Mouse (Mus musculus) erythroblast, embryonic 14.5 days (primary cell): ENCODE data around the gene Stoml1. TPM values are rescaled to one million over a fixed set of nuclear protein-coding genes. Genes with fewer than 3 reads are reported as not detected.

ENCODE experiments used
- H3K27me3 ChIP-seq: 2 replicates; pipeline ENCODE4 v1.6.1; 2012; ENCODE audit warnings: inconsistent platforms; ENCODE audit not compliant: control insufficient read depth
- H3K36me3 ChIP-seq: 2 replicates; pipeline ENCODE4 v1.6.1; 2012; ENCODE audit warnings: mild to moderate bottlenecking, inconsistent platforms; ENCODE audit not compliant: control insufficient read depth
- H3K4me1 ChIP-seq: 2 replicates; pipeline ENCODE4 v1.6.1; 2012; ENCODE audit warnings: inconsistent platforms; ENCODE audit not compliant: control insufficient read depth
- H3K4me3 ChIP-seq: replicated peaks from 2 replicates; pipeline ENCODE3; 2012; ENCODE audit warnings: moderate library complexity, mild to moderate bottlenecking, inconsistent platforms
- H3K9me3 ChIP-seq: 2 replicates; pipeline ENCODE4 v1.6.1; 2012; ENCODE audit warnings: low read length, inconsistent platforms, mixed read lengths; ENCODE audit not compliant: control insufficient read depth
- GATA1 ChIP-seq: IDR thresholded peaks from 2 replicates; pipeline ENCODE4 v1.6.1; 2012; ENCODE audit warnings: low read length, inconsistent platforms, mixed read lengths
- TAL1 ChIP-seq: IDR thresholded peaks from 3 replicates; pipeline ENCODE4 v1.6.1; 2012; ENCODE audit warnings: low read length, inconsistent platforms, mixed read lengths
- polyA plus RNA-seq: library from polyadenylated mRNA; stranded (reverse); fragments of >175 nt; gene quantifications from 2 replicates; pipeline ENCODE4 v1.2.3, GENCODE M21; 2012

Stoml1 gene
- polyA plus RNA-seq, 1 experiment, result not detected

DNA sequence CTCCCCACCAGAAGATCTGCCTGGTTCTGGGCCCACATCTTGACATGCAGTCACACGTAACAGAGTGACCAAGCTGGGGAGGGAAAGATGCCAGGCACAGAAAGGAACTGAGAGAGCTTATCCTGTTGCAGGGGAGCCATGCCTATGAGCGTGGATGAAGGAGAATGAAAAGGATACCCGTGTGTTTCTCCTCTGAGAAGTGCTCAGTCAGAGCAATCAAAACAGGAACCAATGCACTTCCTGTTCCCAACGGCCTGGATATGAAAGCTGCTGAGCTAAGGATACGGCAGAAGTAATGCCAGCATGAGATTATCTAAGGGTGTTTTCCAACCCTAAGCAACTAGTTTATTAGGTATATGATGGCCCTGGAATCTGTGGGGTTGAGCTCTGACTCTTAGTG lies 20.6 kb upstream of the Stoml1 start:
- H3K27me3 ChIP-seq, result no peaks in the 10 kb centered on the region
- TF ChIP-seq GATA1 (no peak), TAL1 (no peak)
- no peaks in the 10 kb centered on the region for H3K9me3 ChIP-seq
- H3K4me1 ChIP-seq, result peaks cover 7% of the 10 kb centered on the region
- no peak overlapping the region for H3K4me3 ChIP-seq
- H3K36me3 ChIP-seq, result peaks cover 91% of the 10 kb centered on the region

DNA sequence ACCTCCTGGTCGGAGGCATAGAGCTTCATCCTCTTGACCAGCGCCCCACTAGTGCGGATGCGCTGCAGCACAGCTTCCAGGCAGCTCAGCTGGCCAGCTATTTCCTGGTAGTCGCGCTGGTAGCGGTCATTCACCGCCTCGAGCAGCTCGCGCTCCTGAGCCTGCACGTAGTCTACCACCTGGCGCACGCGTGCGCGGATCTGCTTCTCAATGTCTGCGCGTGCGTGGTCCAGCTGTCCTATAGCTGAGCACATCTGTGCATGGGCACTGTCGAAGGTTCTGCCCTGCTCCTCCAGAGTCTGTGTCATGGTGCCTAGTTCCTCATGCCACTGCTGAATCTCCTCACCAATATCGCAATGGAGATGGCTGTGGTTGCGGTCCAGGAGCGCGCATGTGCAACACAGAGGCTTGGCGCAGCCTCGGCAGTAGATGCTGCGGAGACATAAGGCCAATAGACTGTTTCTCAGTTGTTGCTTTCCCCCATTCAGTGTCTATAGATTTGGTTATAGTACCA lies 18.4 kb upstream of the Stoml1 start:
- Histone ChIP-seq H3K4me3 (no peak overlapping the region), H3K36me3 (peaks cover 88% of the 10 kb centered on the region), H3K9me3 (no peaks in the 10 kb centered on the region), H3K27me3 (no peaks in the 10 kb centered on the region), H3K4me1 (peaks cover 13% of the 10 kb centered on the region)
- no peak for TF ChIP-seq GATA1
- TF ChIP-seq TAL1, result no peak

DNA sequence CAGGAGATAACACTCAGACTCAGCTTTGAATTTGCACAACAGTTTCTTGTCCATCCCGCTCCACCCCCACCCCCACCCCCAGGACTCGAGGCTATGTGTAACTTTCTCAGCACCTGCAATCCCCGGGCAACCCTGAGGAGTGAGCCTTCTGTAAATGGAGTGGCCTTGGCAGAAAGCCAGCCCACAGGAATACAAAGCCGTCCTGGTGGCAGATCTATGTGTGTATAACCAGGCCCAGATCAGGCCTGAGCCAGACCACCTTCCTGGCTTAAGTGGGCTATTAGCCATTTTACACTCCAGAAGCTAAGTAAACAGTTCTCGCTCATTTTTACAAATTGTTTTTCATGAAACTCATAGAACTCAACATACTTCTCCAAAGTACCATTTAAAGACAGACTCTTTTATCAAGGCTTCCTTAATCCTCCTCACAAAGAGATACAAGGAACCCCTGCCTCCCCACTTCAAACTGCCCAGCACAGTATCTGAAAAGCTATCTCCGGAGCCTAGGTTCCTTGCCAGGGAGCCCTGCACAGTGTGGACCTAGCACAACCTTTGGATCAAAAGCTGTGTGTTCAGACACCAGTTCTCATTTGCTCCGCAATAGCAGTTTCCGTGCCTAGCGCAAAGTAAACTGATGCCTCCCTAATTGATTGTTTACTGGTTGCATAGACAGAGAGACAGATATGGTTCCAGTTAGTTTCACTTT lies 11.0 kb upstream of the Stoml1 start:
- Histone ChIP-seq H3K36me3 (peaks cover 91% of the 10 kb centered on the region), H3K9me3 (no peaks in the 10 kb centered on the region), H3K4me3 (no peak overlapping the region), H3K4me1 (peaks cover 65% of the 10 kb centered on the region), H3K27me3 (no peaks in the 10 kb centered on the region)
- no peak for TF ChIP-seq TAL1
- no peak for TF ChIP-seq GATA1

DNA sequence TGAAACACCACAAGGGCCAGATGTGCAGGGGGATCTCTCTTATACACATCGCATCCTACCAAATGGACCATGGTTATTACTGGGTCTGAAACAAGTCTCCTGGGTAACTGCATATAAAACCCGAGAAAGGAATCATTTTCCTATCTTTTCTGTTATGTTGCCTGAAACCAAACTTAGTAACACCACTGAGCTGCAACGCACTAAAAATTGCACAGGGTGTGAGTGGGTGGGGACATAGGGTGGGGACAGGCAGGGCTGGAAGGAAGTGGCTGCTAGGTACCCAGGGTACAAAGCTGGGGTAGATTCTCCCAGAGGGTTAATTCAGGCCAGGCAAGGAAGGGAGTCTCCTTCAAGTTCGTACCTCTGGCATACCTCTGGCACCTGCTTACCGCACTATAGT lies 10.3 kb upstream of the Stoml1 start:
- Histone ChIP-seq H3K9me3 (no peaks in the 10 kb centered on the region), H3K4me3 (peak overlapping the region; percentile 10), H3K36me3 (peaks cover 91% of the 10 kb centered on the region), H3K27me3 (no peaks in the 10 kb centered on the region), H3K4me1 (peaks cover 70% of the 10 kb centered on the region)
- TF ChIP-seq GATA1 (no peak), TAL1 (no peak)

DNA sequence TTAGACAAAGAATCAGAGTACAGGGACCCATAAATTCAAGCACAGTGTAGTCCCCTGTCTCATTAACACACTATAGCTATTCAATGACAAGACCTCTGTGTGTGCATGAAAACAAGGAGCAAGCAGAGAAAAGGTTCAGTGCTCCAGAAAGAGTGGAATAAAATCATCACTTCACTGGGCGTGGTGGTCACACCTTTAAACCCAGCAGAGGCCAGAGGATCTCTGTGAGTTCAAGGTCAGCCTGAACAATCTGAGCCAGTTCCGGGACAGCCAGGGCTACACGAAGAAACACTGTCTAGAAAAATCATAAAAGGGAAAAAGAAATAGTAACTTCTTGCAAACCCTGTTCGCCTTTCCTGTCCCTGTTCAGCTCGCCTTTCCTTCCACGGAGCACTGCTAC lies 9.3 kb upstream of the Stoml1 start:
- H3K4me1 ChIP-seq, result peaks cover 74% of the 10 kb centered on the region
- H3K9me3 ChIP-seq, result no peaks in the 10 kb centered on the region
- H3K4me3 ChIP-seq, result peak overlapping the region; percentile 1
- no peaks in the 10 kb centered on the region for H3K27me3 ChIP-seq
- TF ChIP-seq TAL1 (no peak), GATA1 (no peak)
- H3K36me3 ChIP-seq, result peaks cover 89% of the 10 kb centered on the region

DNA sequence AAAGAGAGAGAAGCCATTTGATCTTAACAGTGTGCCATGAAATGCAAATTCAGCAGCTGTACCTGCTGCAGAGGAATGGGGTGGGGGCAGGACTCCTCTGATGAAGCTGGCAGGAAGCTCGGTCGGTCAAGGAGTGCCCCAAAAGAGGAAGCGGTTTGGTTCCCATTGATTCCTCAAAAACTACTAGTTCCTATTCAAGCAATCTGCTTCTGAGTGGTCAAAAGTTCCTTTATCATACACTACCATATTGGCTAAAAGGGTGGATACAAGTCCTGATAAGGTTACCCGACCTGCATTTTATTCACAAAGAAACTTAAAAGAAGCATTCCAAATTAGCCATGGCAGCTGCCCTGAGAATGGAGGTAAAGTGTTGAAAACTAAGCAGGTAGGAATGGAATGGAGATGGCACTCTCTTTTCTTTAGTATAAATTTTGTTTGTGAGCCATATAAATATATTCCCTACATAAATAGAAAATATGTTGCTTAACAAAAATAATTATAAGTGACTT lies 6.8 kb upstream of the Stoml1 start:
- Histone ChIP-seq H3K4me3 (peak overlapping the region; percentile 90), H3K36me3 (peaks cover 68% of the 10 kb centered on the region), H3K4me1 (peaks cover 91% of the 10 kb centered on the region), H3K9me3 (no peaks in the 10 kb centered on the region), H3K27me3 (no peaks in the 10 kb centered on the region)
- TF ChIP-seq GATA1 (peak; percentile 67), TAL1 (peak; percentile 42; the same call in 1 of the 3 replicates)

DNA sequence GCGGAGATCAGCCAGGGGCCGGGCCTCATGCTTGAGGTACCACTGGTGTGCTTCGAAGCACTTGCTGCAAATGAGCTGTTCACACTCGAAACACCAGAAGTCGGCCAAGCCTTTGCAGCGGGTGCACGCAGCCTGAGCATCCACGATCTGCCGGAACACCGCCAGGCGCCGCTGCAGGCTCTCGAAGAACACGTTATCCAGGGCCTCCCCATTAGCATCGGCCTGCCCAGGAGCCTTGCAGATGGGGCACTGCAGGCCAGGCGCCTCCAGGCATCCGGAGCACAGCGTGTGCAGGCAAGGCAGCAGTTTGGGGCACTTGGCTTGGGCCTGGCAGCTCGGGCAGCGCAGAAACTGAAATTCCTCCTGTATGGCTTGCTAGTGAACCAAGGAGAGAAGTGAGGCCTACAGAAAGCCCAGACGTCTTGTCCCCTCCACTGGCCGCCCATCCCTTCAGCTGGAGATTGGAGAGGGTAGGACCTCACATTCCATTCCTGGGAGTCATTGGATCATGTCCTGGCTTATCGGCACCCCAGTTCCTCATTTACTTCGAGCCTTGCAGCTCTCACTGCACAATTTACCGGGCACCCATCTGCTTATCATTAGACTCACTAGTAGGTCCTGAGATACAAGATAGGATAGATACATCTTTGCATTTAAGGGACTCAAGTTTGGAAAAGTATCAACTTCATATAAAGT lies 5.8 kb upstream of the Stoml1 start:
- Histone ChIP-seq H3K4me3 (peak overlapping the region; percentile 90), H3K27me3 (no peaks in the 10 kb centered on the region), H3K9me3 (no peaks in the 10 kb centered on the region), H3K4me1 (peaks cover 84% of the 10 kb centered on the region), H3K36me3 (peaks cover 57% of the 10 kb centered on the region)
- TF ChIP-seq TAL1 (no peak; the same call in 2 of the 3 replicates), GATA1 (peak; percentile 59)

DNA sequence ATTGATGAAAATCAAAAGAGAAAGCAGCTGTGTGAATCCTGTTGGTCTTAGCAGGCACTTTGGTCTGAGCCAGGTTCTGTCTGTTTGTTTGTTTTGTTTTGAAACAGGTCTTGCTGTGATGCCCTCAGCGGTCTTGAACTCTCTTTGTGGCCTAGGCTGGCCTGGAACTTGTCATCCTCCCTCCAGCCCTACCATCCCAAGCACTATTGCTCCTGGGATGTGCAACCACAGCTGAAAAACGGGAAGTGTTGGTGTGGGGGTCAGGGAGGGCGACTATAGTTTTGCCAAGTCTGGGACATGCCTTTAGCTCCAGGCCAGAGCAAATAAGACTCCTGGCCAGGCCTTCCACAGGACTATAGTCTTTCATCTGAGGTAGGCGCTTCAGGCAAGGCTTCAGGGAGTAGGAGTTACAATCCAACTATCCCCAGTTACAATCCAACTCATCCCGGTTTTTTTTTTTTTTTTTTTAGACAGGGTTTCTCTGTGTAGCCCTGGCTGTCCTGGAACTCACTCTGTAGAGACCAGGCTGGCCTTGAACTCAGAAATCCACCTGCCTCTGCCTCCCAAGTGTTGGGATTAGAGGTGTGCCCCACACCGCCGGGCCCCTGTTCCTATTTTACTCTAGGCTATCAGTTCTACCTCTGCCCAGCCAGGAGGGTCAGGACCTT lies 4.1 kb upstream of the Stoml1 start:
- Histone ChIP-seq H3K36me3 (peaks cover 40% of the 10 kb centered on the region), H3K4me1 (peaks cover 83% of the 10 kb centered on the region)
- no peak for TF ChIP-seq TAL1
- no peak for TF ChIP-seq GATA1

More for the DNA sequence above, 4.1 kb upstream of the Stoml1 start:
- Histone ChIP-seq H3K27me3 (no peaks in the 10 kb centered on the region), H3K9me3 (no peaks in the 10 kb centered on the region), H3K4me3 (peak overlapping the region; percentile 90)
